Mouse (Mus musculus) liver, embryonic 18 days (tissue): ENCODE results near the gene Gm5538. TPM values are rescaled to one million over a fixed set of nuclear protein-coding genes. Genes with fewer than 3 reads are reported as not detected.

Experiments
- polyA plus RNA-seq: library from polyadenylated mRNA; depleted of rRNA; stranded (reverse); fragments of >200 nt; gene quantifications from 2 replicates; pipeline ENCODE4 v1.2.3, GENCODE M21; 2012; rRNA removed

Gene Gm5538
- not detected in 2 replicates for polyA plus RNA-seq

GRCm38 (mm10) chr3:59729490-59729889 lies at the start of gene Gm5538:
Gene Gm5538, plus strand, starts transcription at chr3:59729790.

Other genes with a start within 250 kb of the Gm5538 start
- not detected in 2 replicates for gene Gm8298, start 131.3 kb downstream of the Gm5538 start, polyA plus RNA-seq
- not detected in 2 replicates for gene C130079G13Rik, start 195.4 kb downstream of the Gm5538 start, polyA plus RNA-seq